Mouse (Mus musculus) hindbrain, embryonic 14.5 days (tissue): ENCODE data around the gene Nhsl2. TPM values are rescaled to one million over a fixed set of nuclear protein-coding genes. Genes with fewer than 3 reads are reported as not detected.

Source experiments
- ATAC-seq: fragments of 200-750 bp; cut with Nextera tagmentation; 2 replicates; pipeline ENCODE4 v1.8.0; 2017; ENCODE audit warnings: moderate number of reproducible peaks, mild to moderate bottlenecking, moderate TSS enrichment, moderate library complexity; ENCODE audit not compliant: low FRiP score
- DNase-seq: peaks from one replicate; pipeline ENCODE4 v3.0.0-alpha.2; 2015; ENCODE audit warnings: low spot score
- H3K27ac ChIP-seq: fragments of 300-500 bp; sonication (generic); 2 replicates; pipeline ENCODE4 v1.5.1; 2014; ENCODE audit warnings: mild to moderate bottlenecking, moderate library complexity
- H3K27me3 ChIP-seq: fragments of 300-500 bp; sonication (generic); 2 replicates; pipeline ENCODE4 v1.6.1; 2014; ENCODE audit warnings: mild to moderate bottlenecking, low read length, mixed read lengths; ENCODE audit not compliant: control insufficient read depth, insufficient read depth
- H3K36me3 ChIP-seq: fragments of 300-500 bp; sonication (generic); replicated peaks from 2 replicates; pipeline ENCODE4 v1.6.1; 2014; ENCODE audit not compliant: control insufficient read depth, insufficient read depth
- H3K4me1 ChIP-seq: fragments of 300-500 bp; sonication (generic); replicated peaks from 2 replicates; pipeline ENCODE4 v1.6.1; 2014; ENCODE audit warnings: antibody characterized with exemption, low read length, mixed read lengths; ENCODE audit not compliant: control insufficient read depth, insufficient read depth
- H3K4me2 ChIP-seq: fragments of 300-500 bp; sonication (generic); replicated peaks from 2 replicates; pipeline ENCODE4 v1.6.1; 2014; ENCODE audit warnings: mild to moderate bottlenecking, moderate library complexity
- H3K4me3 ChIP-seq: fragments of 300-500 bp; sonication (generic); replicated peaks from 2 replicates; pipeline ENCODE4 v1.5.1; 2014; ENCODE audit warnings: mild to moderate bottlenecking, low read length
- H3K9ac ChIP-seq: fragments of 300-500 bp; sonication (generic); 2 replicates; pipeline ENCODE4 v1.6.1; 2014
- H3K9me3 ChIP-seq: fragments of 300-500 bp; sonication (generic); 2 replicates; pipeline ENCODE4 v1.6.1; 2016; ENCODE audit warnings: low read length; ENCODE audit not compliant: control insufficient read depth
- WGBS: fragments of 180-500 bp; shearing (Covaris S2); extraction: QIAGEN DNeasy Blood & Tissue Kit; methylation state at CpG from one replicate; pipeline ENCODE4 v1.1.7; 2014; 5-methylcytosine and 5-hydroxymethylcytosine counted together
- polyA plus RNA-seq: library from polyadenylated mRNA; unstranded; fragments of >200 nt; fragmentation: Nextera tagmentation; extraction: Ambion mirVana; gene quantifications from 2 replicates; pipeline ENCODE4 v1.2.1, GENCODE M21; 2014

Nhsl2 gene
- polyA plus RNA-seq, 1 experiment from 2014 or later: 7.0 TPM

DNA sequence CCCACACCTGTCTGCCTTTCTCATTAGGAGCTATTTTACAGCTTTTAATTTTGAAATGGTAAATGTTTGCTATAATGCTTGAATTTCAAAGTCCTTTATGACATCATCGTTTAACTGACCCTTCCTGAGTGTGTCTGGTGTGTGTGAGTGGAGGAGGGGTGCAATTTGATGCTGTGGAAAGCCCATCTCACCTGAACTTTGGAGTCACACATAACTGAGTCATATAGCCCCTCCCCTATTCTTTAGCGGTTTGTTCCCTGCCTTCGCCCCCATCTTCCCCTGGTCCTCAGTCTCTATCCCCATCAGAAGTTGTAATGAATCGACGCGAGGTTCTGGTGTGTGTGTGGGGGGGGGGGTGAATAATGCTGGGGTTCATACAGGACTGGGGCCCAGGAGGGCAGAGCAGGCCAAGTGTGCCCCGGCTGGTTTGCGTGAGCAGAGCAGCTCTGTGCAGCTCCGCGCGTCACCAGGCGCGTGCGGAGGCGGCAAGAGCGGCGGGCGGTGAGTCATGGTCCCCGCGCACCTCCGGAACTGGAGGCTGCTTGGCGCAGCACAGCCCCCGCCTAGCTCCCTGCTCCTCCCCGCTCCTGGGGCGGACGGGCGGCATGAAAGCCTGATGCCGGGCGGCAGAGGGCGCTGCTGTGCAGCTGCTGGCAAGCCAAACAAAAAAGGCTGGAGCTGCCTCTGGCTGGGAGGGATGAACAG lies 104.8 kb downstream of the Nhsl2 start:
- peak overlapping the region; percentile 57 for H3K4me2 ChIP-seq
- H3K27ac ChIP-seq: peak overlapping the region; percentile 43; the same call in 1 of the 2 replicates
- H3K27me3 ChIP-seq: peaks cover 23% of the 10 kb centered on the region; the same call in 1 of the 2 replicates
- H3K4me3 ChIP-seq: peak overlapping the region; percentile 30
- ATAC-seq (peak; percentile 98), DNase-seq (peak; percentile 87)
- no peaks in the 10 kb centered on the region for H3K4me1 ChIP-seq
- 10% methylated on average over 30 of the region's 30 CpGs for WGBS
- H3K36me3 ChIP-seq: no peaks in the 10 kb centered on the region
- H3K9me3 ChIP-seq: no peaks in the 10 kb centered on the region
- peak overlapping the region; percentile 40; the same call in 1 of the 2 replicates for H3K9ac ChIP-seq

DNA sequence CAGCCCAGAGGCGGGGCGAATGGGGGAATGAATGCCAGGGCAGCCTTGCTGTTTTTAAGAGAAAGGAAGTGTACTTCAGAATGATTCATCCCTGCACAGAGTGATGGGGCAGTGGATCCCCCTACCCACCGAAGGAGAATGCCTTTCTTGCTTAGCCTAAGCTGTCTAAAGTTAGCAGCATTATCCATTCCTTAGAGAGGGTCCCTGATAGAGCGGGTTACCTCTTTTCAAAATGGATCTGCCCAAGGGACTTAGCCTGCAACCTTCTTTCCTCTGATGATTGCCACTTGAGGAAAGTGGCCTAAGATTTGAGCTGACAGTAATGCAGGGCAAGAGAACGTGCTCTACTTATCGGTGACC lies 105.3 kb downstream of the Nhsl2 start:
- DNase-seq: no peak
- Histone ChIP-seq H3K36me3 (no peaks in the 10 kb centered on the region), H3K9me3 (no peaks in the 10 kb centered on the region), H3K27ac (no peak overlapping the region), H3K9ac (no peak overlapping the region), H3K4me1 (no peaks in the 10 kb centered on the region), H3K4me3 (0 out of 2 replicates have a peak overlapping the region, but pooled peaks have one; percentile 30), H3K4me2 (peak overlapping the region; percentile 57), H3K27me3 (peaks cover 23% of the 10 kb centered on the region; the same call in 1 of the 2 replicates)
- WGBS: 38% methylated on average over 6 of the region's 6 CpGs
- ATAC-seq: no peak

DNA sequence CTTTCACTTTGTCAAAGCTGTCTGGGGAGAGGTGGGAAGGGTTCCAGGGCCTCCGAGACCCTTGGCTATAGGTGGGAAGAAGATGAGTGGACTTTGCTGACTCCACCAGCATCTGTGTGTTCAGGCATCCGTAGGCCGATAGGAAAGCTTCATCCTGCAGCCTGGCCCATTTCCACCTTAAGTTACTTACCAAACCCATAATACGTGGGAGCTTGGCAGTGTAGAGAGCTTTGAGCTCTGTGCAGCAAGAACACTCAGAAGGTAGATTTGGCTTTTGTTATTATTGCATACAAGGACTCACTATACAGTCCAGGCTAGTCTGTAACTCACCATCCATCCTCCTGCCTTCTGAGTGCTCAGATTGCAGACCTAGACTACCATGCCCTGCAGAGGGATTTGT lies 112.7 kb downstream of the Nhsl2 start:
- ATAC-seq: no peak

DNA sequence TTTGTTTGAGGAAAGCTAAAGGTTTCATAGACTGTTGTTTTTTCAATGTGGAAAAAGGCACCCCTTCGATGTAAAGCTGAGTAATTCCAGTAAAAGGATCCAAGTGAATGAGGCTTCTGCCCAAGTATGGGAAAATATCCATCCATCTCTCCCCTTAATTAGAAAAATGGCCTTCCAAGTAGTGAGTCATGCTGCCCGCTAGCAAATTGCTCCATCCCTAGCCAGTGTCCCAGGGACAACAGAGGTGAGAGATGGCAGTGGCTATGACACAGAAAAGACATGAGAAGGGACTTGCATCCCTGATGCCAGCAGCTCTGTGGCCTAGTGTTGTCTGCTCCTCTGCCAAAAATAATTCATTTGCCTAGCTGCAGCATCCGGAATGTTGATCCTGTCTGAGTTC lies 114.5 kb downstream of the Nhsl2 start:
- DNase-seq (no peak), ATAC-seq (no peak)
- no peaks in the 10 kb centered on the region for H3K9me3 ChIP-seq
- H3K4me2 ChIP-seq: no peak overlapping the region
- H3K36me3 ChIP-seq: no peaks in the 10 kb centered on the region
- H3K9ac ChIP-seq: no peak overlapping the region
- no peaks in the 10 kb centered on the region for H3K4me1 ChIP-seq
- WGBS: 76% methylated on average over 3 of the region's 3 CpGs
- H3K27ac ChIP-seq: no peak overlapping the region
- H3K27me3 ChIP-seq: peaks cover 6% of the 10 kb centered on the region
- H3K4me3 ChIP-seq: no peak overlapping the region

More for the DNA sequence above, 112.7 kb downstream of the Nhsl2 start:
- Histone ChIP-seq H3K9ac (no peak overlapping the region), H3K36me3 (no peaks in the 10 kb centered on the region), H3K4me3 (no peak overlapping the region), H3K27me3 (peaks cover 6% of the 10 kb centered on the region), H3K27ac (no peak overlapping the region), H3K4me1 (no peaks in the 10 kb centered on the region), H3K9me3 (no peaks in the 10 kb centered on the region), H3K4me2 (no peak overlapping the region)
- WGBS: 89% methylated on average over 4 of the region's 4 CpGs
- no peak for DNase-seq

DNA sequence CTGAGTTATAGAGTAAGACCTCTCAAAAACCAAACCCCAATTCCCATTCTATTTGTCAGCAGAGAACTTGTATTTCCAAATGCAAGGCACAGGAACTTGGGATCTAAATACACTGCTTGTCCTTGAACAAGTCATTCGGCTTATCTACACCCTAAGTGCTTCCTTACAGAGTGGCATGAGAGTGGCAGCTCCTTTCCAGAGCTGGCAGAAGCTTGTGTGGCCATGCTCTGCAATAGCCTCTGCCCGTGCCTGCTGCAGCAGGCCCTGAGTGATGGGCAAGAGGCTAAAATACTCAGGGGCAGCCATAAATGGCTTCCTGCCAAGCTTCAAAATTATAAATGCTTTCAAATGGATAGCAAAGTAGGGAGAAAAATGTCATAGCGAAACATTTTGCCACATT lies 123.8 kb downstream of the Nhsl2 start:
- no peak overlapping the region for H3K27ac ChIP-seq
- no peaks in the 10 kb centered on the region for H3K27me3 ChIP-seq
- H3K4me2 ChIP-seq: no peak overlapping the region
- 89% methylated on average over 3 of the region's 3 CpGs for WGBS
- H3K4me3 ChIP-seq: no peak overlapping the region
- ATAC-seq: no peak
- H3K4me1 ChIP-seq: no peaks in the 10 kb centered on the region
- no peaks in the 10 kb centered on the region for H3K9me3 ChIP-seq
- H3K36me3 ChIP-seq: no peaks in the 10 kb centered on the region
- H3K9ac ChIP-seq: no peak overlapping the region
- DNase-seq: no peak

DNA sequence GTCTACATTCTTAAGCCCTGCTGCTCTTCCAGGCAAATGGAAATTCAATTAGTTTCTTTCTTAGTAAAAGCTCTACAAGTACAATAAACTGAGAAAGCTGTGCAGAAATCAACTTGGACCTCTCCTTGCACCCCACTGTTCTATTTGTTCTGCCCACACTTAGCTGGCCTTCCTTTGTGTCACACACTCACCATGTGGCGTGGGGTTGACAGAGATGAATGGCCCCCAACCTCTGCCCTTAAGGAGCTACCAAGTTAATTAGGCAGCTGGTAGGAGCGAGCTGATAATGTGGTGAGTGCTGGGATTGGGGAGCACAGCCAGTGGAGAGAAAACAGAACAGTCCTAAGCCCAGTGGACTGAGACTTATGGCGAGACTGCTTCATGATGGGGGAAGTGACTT lies 127.7 kb downstream of the Nhsl2 start:
- no peak overlapping the region for H3K9ac ChIP-seq
- DNase-seq (no peak), ATAC-seq (no peak)
- no peak overlapping the region for H3K4me3 ChIP-seq
- H3K4me2 ChIP-seq: no peak overlapping the region
- H3K36me3 ChIP-seq: no peaks in the 10 kb centered on the region
- H3K4me1 ChIP-seq: no peaks in the 10 kb centered on the region
- no peaks in the 10 kb centered on the region for H3K9me3 ChIP-seq
- no peaks in the 10 kb centered on the region for H3K27me3 ChIP-seq
- no peak overlapping the region for H3K27ac ChIP-seq
- WGBS: 29% methylated on average over 3 of the region's 3 CpGs

DNA sequence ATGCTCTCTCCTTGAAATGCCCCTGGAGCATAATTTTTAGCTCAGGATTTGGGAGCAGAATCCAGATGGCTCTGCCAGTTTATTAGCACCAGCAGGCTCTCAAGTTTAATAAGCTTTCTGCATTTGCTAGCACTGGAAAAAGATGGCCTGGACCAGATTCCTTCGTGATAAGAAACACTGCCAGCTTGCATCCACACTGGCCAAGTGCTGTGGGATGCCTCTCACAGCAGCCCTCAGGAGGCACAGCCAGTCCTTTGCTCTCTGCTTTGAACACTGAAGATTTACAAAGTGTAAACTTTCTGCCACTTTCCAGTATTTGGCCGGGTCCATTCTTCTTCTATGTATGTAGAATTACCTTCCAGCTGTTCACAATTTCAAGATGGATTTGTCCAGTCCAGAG lies 129.7 kb downstream of the Nhsl2 start:
- 49% methylated on average over 2 of the region's 2 CpGs for WGBS
- H3K27me3 ChIP-seq: no peaks in the 10 kb centered on the region; the same call in 1 of the 2 replicates
- DNase-seq (no peak), ATAC-seq (no peak)
- no peak overlapping the region for H3K4me3 ChIP-seq
- no peaks in the 10 kb centered on the region for H3K4me1 ChIP-seq
- H3K36me3 ChIP-seq: no peaks in the 10 kb centered on the region
- H3K9ac ChIP-seq: no peak overlapping the region
- no peak overlapping the region for H3K27ac ChIP-seq
- H3K9me3 ChIP-seq: no peaks in the 10 kb centered on the region
- peak overlapping the region; percentile 28 for H3K4me2 ChIP-seq

DNA sequence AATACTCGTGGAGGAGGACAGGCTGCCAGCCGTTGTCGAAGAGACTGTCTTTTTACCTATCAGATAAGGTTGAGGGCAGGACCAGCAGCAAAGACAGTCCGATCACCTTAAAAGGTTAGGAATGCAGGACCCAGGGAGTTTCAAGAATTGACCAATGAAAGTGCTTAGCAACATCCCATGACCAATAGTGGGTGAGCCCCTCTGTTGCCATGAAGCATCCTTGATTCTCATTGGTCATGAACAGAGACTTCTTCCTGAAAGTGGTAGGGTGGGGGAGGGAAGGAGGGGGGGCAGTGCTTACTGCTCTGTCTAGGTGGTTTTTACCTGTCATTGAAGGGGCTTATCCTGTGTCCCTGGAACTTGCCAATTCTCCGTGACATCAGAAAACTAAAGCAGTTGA lies 130.1 kb downstream of the Nhsl2 start:
- no peak overlapping the region for H3K4me3 ChIP-seq
- no peak overlapping the region for H3K9ac ChIP-seq
- ATAC-seq: peak; percentile 82; the same call in 1 of the 2 replicates
- no peaks in the 10 kb centered on the region for H3K9me3 ChIP-seq
- H3K27me3 ChIP-seq: no peaks in the 10 kb centered on the region; the same call in 1 of the 2 replicates
- 51% methylated on average over 5 of the region's 5 CpGs for WGBS
- H3K4me2 ChIP-seq: peak overlapping the region; percentile 28
- no peaks in the 10 kb centered on the region for H3K36me3 ChIP-seq
- no peak overlapping the region for H3K27ac ChIP-seq
- H3K4me1 ChIP-seq: no peaks in the 10 kb centered on the region
- no peak for DNase-seq

DNA sequence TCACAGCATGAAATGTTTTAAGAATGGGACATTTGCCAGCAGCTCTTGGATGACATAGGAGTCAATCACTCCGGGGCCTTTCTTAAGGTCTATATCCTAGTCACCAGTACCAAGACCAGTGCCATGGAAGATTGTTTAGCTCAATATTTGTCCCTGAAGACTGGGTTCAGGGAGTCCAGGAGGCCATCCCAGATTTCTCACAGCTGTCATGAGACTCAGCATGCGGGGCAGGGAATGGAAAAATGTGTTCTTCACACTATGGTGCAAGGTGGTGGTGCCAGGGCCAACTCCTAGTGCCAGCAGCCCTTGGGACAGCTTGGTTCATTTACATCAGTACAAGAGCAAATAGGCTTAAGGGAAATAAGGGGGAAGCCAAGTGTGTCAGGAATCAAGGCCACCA lies 131.4 kb downstream of the Nhsl2 start:
- no peaks in the 10 kb centered on the region; the same call in 1 of the 2 replicates for H3K27me3 ChIP-seq
- no peak overlapping the region for H3K9ac ChIP-seq
- WGBS: 69% methylated on average over 2 of the region's 2 CpGs
- H3K4me3 ChIP-seq: no peak overlapping the region
- H3K9me3 ChIP-seq: no peaks in the 10 kb centered on the region
- no peak overlapping the region for H3K27ac ChIP-seq
- no peak for DNase-seq
- ATAC-seq: no peak
- H3K4me2 ChIP-seq: no peak overlapping the region
- H3K36me3 ChIP-seq: no peaks in the 10 kb centered on the region
- no peaks in the 10 kb centered on the region for H3K4me1 ChIP-seq
